Mouse (Mus musculus): ENCODE data around the gene Stxbp5.

Gene Stxbp5

GRCm38 (mm10) chr10:9754893-9755541 is 145.9 kb downstream of the Stxbp5 start:
- peak; percentile 43 to 80 for DNase-seq (ENCODE audit: low spot score in 2 of 2)

GRCm38 (mm10) chr10:9733861-9734260 is 167.0 kb downstream of the Stxbp5 start:
- no peak for DNase-seq (ENCODE audit: low spot score in 2 of 2)

GRCm38 (mm10) chr10:9732065-9732749 is 168.7 kb downstream of the Stxbp5 start:
- no peak for DNase-seq (ENCODE audit: low spot score in 2 of 2)

- no peak for DNase-seq (ENCODE audit: low spot score in 2 of 2)
Measured at GRCm38 (mm10) chr10:9722519-9723303, 178.2 kb downstream of the Stxbp5 start.

- no peak for DNase-seq (ENCODE audit: low spot score in 2 of 2)
Measured at GRCm38 (mm10) chr10:9720027-9720426, 180.9 kb downstream of the Stxbp5 start.

- no peak for DNase-seq (ENCODE audit: low spot score in 2 of 2)
Measured at GRCm38 (mm10) chr10:9718086-9718485, 182.8 kb downstream of the Stxbp5 start.
